Mouse (Mus musculus) c-Kit-positive CD71-negative TER-119-negative erythroid progenitor cells, embryonic 14.5 days (primary cell): ENCODE measurements around the gene Gng12.
"Not testable (repeated sequence)": the region's sequence is repeated elsewhere in the genome, so short reads cannot be mapped to it uniquely, and the experiment has no call there.

ENCODE experiments used
- DNase-seq: peaks from one replicate; pipeline ENCODE4 v3.0.0-alpha.2; 2013; ENCODE audit warnings: low read depth

Gng12 gene

DNA sequence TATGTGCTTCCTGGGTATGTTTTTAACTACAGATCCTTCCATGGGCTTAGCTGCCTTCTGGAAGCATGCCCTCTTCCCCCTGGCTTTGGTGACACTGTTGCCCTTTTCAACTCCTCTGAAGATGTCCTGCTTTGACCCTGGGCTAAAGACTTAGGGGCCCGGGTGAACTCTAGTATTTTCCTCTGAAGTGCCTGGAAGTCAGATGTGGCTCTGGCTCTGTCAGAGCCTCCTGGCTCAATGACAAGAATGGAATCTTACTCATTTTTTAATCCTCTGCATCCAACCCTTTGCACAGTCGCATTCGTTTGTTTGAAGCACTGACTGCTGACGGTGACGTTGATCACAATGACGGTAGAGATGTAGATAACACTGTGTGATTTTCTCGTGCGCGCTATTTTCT lies 96.0 kb downstream of the Gng12 start:
- no peak for DNase-seq

DNA sequence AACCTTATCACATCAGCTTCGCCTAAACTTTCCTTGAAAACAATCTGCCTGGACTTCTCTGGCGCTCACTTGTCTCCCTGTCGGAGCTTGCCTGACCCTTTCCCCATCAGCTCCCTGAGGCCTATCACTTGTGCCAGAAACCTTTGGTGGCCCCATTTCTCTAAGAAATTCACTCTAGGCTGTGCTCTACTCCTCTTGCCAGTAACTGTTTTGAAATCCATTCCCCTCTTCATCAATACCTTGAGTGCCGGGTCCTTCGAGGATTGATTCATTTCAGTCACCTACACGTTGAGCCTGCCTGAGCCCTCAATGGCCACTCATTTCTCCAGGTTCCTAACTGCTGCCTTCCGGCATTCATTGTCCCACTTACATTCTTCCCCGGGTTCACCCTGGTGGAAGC lies 96.6 kb downstream of the Gng12 start:
- no peak for DNase-seq

DNA sequence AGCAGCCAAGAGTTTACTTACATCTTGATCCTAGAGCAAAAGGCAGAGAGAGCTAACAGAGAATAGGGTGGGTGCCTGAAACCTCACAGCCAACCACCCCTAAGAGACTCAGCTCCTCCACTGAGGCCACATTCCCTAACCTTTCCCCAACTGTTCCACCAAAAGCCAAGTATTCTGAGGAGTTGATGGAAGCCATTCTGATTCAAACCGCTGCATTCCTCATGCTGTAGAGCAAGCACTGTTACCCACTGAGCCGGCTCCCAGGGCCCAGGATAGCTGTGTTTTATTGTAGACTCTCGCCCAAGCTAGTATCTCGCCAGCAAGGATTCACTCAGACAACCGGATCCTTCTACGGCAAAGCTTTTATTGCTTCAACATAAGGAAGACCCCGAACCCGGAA lies 98.8 kb downstream of the Gng12 start:
- DNase-seq, result no peak

DNA sequence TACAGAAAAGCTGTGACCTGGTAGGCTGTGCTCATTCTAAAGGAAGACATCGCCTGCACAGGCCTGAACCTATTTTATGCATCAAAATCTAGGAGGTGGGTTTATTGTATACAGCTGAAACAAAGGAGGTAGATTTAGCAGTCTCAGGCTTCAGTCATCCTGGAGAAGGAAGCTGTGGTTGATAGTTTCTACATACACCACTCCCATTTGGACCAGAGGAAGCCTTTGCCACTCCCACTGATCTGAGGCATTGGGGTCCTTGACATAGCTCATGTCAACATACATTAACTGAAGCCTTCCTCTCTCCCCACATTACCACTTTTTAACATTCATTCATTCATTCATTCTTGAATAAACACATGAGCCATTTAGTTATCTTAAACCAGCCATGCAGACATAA lies 99.6 kb downstream of the Gng12 start:
- DNase-seq, result no peak

DNA sequence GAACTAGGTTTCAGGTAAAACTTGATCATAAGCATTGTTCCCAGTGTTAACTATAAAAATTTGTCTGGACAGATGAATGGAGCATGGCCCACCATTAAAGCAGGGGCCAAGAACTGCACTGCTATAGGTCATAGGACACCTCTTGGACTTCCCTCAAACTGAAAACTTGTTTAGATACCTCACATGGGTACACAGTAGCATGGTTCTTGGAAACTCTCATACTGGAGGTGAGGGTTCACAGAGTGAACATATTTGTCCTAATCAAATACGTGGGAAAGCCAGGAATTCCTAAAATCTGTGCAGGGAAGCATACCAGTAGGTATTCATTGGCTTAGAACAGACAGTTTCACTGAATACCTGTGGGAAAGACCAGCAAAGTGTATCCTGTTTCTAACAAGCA lies 100.1 kb downstream of the Gng12 start:
- DNase-seq, result no peak

DNA sequence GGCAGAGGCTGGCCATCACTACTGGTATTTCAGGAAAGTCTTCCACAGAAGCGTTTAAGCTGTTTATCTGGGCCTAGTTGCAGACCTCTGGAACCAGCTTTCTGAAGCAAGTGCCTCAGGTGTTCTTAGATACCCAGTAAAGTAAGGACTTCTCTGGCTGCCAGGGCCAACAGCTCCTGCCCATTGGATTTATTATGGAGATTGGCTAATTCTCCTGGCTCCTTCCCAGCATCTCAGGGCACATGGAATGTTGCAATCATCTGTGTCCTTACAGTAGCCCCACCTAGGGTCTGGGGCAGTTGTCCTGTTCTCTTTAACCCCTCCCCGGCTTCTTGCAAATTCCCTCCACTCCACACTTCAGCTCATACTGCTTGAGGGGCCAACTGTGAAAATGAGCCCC lies 102.4 kb downstream of the Gng12 start:
- no peak for DNase-seq

DNA sequence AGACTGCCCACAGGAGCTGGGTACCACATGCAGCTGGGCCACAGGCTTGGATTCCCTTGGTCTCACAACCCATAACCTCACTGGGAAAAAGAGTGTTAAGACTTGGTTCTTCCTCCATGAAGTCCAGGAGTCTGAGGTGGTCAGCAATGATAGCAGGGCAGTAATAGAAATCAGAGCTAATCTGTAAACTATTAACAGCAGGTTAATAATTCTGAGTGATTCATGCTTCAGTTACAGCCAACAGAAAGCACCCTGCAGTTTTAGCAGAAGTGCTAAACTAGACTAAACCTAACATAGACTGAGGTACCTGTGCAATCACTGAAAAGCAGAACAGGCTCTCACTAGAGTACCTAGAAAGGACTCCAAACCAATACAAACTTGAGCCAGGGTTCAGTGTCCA lies 103.6 kb downstream of the Gng12 start:
- no peak for DNase-seq

DNA sequence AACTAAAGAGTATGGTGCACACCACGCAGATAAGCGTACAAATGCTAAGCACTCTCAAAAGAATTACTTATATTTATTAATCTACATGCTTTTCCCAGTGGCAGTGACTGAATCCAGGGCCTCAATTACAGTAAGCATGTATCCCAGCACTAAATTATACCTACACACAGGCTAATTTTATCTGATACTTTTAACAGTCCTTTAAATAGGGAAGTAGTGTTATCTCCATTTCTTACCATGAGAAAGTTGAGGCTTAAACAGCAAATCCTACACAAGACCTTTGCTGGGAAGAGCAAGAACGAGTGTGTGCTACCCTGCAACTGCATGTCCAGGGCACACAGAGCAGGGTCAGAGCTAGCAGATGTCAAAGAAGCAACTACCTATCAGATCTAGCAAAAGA lies 113.7 kb downstream of the Gng12 start:
- DNase-seq, result no peak

DNA sequence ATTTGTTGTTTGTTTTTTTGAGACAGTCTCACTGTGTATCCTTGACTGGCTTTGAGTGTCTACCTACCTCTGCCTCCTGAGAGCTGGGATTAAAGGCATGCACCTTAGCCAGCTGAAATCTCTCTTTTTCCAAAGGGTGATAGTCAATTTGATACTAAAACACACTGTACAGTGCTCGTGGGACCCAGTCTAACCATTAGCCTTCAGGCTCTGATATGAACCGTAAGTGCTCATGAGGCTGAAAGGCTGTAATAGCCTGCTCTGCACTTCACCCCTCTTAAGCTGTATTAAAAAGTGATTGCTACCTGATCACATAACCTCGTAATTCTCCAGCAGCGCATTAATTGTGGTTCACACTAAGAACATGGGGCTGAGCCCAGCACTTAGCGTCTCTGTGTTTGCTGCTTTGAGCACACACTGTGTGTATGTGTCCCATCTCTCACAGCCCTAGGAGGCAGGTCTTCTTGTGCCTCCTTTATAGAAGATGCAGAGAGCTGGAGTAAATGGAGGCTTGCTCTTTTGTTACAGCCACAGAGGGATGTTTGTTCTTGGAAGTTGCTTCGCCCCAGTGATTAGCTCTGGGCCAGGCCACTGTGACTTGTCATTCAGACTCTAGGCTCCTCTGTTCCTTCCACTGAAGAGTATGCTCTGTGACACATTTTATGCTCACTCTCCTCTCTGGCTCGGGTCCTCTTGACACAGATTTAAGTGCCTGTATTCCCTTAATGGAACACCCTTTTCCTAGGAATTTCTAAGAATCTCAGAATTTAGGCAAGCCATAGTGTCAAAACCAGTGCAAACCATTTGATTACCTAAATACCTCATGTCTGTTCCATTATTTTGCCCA lies 114.4 kb downstream of the Gng12 start:
- no peak for DNase-seq

DNA sequence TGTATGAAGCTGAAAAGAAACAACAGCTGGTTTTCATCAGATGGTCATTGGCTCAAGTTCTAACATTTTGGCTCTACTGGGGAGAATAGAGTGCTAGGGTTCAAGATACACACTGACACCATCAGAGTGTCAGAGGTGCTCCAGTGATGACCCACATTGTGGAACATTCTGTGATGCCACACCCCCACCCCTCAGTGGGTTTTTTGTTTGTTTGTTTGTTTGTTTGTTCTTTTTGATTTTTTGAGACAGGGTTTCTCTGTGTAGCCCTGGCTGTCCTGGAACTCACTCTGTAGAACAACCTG lies 115.0 kb downstream of the Gng12 start:
- no peak for DNase-seq

DNA sequence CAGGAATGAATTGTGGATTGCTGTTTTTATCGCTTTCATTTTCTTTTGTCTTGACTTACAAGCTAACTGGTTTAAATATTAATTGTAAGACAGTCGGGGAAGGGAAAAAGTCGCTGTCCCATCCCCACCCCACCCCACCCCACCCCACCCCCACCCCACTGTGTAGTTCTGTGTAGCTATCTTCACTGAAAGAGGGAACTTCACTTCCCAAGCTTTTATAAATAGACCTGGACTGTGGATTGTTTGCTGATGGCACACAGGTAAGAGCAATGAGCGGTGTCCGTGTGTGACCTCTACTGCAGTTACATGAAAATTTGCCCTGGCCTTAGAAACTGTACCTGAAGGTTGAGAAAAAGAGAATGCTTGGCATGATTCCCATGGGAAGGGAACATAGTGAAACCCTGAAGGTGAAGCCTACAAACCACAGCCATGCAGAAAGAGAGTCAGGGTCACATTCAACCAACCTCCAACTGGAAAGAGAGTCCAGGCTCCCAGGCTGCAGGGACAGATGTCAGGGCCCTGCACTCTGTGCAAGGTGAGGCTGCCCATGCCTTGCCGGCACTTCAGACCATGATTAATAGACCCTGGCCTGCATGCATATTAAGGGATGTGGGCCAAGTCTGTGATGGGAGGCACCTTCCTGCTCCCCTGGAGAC lies 117.2 kb downstream of the Gng12 start:
- DNase-seq, result no peak

DNA sequence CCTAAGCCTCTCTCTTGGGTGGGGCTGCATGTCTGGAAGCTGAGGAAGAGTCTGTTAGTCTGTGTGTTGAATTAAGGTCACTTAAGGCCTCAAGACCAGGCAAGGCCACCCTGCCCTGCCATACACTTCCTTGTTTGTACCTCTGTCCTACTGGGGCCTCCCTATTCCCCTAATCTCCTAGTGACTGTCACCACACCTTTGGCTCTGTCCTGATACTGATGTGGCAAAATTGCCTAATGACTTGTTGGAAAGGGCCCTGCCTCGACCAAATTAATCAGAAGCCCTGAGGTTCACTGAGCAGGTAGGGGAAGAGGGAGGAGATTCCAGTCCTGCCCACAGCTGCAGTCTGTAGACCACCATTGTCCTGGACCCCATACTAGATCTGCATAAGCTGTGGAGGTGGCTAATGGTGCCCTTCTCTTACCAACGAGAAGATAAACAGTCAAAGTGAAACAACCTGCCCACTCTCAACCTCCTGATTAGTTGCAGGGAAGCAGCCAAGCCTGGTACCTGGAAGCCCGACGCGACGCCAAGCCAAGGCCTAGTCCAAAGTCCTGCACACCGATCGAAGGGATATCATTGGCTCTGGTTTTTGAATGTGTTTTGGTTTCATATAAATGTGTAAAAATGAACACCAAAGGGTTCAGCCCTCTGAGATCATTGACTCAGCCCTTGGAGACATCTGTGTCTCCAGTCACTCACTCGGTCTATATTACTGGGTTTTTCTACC lies 117.9 kb downstream of the Gng12 start:
- no peak for DNase-seq

DNA sequence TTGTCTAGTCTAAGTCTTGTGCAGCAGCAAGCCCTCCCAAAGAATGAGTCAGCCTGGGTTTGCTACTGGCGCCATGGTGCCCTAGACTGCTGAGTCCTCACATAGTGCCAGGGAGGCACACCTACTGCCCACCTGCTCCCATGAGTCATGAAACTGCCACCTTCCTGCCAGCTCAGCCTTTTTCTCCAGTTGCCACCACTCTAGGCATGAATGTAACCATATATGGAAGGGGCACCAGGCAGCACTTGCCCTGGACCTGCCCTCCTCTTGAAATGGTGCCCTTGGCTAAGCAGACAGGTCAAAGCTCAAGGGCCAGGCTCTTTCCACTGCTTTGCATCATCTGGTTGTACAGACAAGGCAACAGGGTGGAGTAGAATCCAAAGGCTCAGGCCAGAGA lies 118.5 kb downstream of the Gng12 start:
- no peak for DNase-seq

DNA sequence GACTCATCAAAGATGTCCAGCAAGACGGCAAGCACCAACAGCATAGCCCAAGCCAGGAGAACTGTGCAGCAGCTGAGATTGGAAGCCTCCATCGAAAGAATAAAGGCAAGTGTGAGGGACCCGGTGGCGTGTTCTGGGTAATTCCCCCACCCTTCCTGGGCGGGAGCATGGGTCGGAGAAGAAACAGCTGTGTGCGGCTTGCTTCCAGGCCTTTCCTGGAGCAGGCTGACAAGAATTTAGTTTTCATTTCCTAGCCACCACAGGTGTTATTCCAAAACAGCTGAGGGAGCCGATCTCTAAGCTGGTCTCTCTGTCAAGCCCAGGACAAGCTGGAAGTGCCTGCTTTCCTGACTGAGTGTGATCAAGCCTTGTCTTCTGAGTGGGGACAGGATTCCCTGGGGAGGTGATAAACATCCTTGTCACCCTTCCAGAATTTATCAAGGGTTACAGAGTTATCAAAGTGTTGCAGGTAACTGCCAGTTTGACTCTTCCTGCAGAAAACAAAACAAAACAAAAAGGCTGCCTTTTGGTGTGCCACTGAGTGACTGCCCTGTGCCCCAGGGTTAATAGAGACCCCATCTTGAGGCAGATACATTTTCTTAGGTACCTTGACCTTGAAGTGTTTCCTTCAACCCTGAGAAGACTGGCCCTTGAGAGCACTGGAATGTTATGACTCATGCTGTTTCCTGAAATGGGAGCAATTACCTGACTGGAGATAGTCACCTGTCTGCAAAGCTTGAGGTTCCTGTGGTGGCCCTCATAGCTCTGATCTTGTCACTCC lies 119.7 kb downstream of the Gng12 start:
- DNase-seq, result no peak

DNA sequence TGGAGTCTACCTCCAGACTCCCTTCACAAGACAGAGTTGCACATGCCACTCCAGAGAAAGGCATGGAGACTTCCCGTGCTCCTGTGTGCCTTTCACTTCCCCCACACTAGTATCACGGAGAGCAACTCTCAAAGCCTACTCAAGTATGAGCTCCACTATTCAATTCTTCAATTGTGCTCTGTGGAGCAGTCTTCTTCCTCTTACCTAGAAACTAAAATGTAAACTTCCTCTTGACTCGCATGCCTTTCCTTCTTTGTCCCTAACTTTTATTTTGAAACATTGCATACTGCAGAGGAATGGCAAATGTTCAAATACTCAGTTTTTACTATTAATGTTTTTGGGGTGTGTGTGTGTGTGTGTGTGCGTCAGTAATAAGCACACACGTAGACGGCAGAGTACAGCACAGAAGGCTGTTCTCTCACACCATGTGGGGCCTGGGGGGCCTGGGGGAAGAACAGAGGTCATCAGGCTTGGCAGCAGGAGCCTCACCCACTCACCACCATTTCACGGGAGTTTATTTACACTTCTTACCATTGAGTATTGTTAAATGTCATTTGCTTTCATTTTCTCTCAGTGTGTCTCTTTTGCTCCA lies 120.4 kb downstream of the Gng12 start:
- DNase-seq, result no peak

DNA sequence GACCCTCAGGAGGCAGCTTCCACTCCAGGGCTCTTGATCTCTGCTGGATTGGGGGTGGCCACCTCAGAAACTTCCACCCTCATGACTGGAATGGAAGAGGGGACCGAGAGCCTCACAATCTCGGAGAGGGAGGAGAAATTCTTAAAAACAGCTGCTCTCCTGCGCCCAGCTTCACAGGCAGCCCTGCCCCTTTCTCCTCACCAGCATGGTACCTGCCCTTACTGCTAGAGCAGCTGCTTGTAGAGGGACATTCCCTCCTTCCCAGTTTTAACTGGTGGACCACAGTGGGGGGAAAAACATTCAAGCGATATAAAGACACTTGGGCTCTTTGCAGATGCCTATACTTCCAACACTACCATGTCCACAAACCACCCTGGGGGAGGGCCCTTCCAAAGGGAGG lies 122.2 kb downstream of the Gng12 start:
- no peak for DNase-seq

DNA sequence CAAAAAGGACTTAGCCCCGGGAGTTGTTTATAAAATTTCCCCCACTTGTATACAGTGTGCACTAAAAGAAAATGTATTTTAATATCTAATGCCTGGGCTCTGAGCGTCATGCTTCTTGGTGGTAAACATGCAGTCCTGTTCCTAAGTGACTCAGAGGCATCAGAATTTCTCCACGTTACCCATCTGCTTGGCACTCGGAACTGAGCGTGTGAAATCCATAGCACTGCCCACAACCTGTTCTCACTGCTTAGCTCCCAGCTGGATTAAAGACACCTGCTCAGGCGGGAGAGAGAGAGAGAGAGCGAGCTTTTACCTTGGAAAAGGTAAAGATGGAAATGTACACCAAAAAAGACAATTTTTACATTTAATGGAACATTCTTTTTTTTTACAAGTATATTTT lies 122.8 kb downstream of the Gng12 start:
- not testable (repeated sequence) for DNase-seq

DNA sequence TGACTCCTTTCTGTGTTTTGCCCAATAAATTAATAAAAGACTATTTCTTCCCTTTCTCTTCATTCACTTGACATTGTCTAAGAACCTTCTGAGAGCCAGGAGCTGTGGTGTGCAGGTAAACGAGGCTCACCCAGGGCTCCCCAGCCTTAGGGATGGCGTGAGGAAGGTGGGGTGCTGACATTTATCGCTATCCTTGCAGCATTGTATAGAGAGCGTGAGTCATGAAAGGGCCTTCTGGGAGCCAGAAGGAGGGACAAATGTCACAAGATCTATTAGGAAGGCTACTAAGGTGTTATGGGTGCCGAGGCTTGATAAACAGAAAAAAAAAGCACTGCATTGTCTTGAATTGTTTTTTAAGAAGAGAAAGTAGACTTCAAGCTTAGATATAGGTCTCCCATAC lies 125.1 kb downstream of the Gng12 start:
- no peak for DNase-seq

DNA sequence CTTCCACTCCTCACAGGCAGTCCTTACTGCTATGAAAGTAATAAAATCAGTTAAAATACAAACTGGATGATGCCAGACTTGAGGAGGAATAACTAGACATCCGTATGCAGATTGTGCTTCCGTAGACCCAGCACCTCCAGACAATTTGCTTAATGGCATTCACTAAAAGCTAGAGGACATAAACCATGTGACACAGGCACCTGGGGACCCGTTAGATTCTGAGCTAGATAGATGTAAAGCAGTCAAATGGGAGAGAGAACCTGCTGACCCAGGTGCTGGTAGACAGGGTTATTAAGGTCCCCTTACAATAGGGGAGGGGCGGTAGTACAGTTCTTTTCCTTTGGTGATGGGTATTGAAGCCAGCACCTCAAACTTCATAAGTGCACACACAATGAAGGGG lies 127.5 kb downstream of the Gng12 start:
- no peak for DNase-seq

DNA sequence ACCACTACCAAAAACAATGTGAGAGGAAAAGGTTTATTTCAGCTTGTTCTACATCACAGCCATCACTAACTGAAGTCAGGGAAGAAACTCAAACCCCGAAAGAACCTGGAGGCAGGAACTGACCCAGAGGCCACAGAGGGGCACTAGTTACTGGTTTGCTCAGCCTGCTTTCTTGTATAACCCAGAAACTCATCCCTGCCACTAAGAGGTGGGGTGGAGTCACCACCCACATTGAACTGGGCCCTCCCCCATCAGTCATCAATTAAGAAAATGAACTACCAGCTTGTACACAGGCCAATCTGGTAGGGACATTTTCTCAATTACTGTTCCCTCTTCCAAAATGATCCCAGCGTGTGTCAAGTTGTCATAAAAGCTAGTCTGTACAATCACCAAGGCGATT lies 130.5 kb downstream of the Gng12 start:
- DNase-seq, result no peak

DNA sequence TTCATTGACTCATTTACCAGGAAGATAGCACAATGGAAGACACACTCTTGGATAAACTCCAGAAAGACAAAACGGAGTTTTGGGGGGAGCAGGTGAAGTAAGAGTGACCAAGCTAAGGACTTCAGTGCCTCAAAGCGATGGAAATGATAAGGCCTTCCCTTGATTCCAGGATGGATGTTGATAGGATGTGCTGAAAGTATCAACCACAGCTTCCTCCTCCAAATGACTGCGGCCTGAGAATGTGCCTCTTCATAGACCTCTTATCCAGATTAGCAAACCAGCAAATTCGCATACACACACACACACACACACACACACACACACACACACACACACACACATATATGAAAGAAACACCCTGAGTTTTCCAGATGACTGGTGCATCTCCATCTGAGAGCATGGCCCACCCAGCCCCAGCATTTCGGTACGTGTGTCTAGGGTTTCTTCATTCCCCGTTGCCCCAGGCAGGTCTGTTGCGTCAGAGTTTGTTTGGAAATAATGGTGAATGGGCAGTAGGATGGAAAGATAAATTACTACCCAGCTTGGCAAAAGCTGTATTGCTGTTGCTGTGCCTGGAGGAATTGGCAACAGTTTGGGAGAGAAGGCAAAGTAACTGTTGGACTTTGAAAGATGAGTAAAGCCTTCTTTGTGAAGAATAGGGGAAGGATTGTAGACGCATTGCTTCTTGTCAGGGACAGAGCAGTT lies 131.4 kb downstream of the Gng12 start:
- no peak for DNase-seq
